Mouse (Mus musculus) thymus, adult 2 months (tissue): ENCODE measurements around the gene Dhps.

Source experiments
- CTCF ChIP-seq: fragments of 200-500 bp; IDR thresholded peaks from 2 replicates; pipeline ENCODE4 v1.5.1; 2012; ENCODE audit warnings: mild to moderate bottlenecking, control low read depth, low read length, moderate library complexity, borderline replicate concordance; ENCODE audit not compliant: control insufficient read depth, poor library complexity, insufficient read depth; ENCODE audit errors: extremely low read depth
- POLR2A ChIP-seq: fragments of 200-500 bp; IDR thresholded peaks from 2 replicates; pipeline ENCODE4 v1.6.1; 2012; ENCODE audit warnings: mild to moderate bottlenecking, low read length, control low read depth, moderate library complexity; ENCODE audit not compliant: control insufficient read depth, poor library complexity, insufficient read depth; ENCODE audit errors: extremely low read depth

GRCm38 (mm10) chr8:85119052-85119981 lies 47.8 kb downstream of the Dhps start:
- TF ChIP-seq POLR2A (no peak), CTCF (no peak)
